Mouse (Mus musculus) lung, embryonic 16.5 days (tissue): Measurements from ENCODE around the gene 2010111I01Rik. TPM values are rescaled to one million over a fixed set of nuclear protein-coding genes. Genes with fewer than 3 reads are reported as not detected.

Source experiments
- ATAC-seq: fragments of 200-750 bp; cut with Nextera tagmentation; 2 replicates; pipeline ENCODE4 v1.8.0; 2017; ENCODE audit warnings: low read depth, mild to moderate bottlenecking, moderate library complexity
- H3K27ac ChIP-seq: fragments of 300-500 bp; sonication (generic); 2 replicates; pipeline ENCODE4 v1.5.1; 2014; ENCODE audit warnings: mild to moderate bottlenecking, control low read depth, low read length
- H3K27me3 ChIP-seq: fragments of 300-500 bp; sonication (generic); 2 replicates; pipeline ENCODE4 v1.6.1; 2014; ENCODE audit warnings: low read depth, low read length, mixed read lengths; ENCODE audit not compliant: control insufficient read depth, insufficient read depth
- H3K36me3 ChIP-seq: fragments of 300-500 bp; sonication (generic); 2 replicates; pipeline ENCODE4 v1.6.1; 2014; ENCODE audit warnings: low read length; ENCODE audit not compliant: control insufficient read depth, insufficient read depth
- H3K4me1 ChIP-seq: fragments of 300-500 bp; sonication (generic); replicated peaks from 2 replicates; pipeline ENCODE4 v1.6.1; 2014; ENCODE audit warnings: low read length, mixed read lengths; ENCODE audit not compliant: control insufficient read depth, insufficient read depth
- H3K4me2 ChIP-seq: fragments of 300-500 bp; sonication (generic); 2 replicates; pipeline ENCODE4 v1.6.1; 2014; ENCODE audit warnings: low read depth, low read length, control low read depth
- H3K4me3 ChIP-seq: fragments of 300-500 bp; sonication (generic); 2 replicates; pipeline ENCODE4 v1.5.1; 2014; ENCODE audit warnings: mild to moderate bottlenecking, low read length, control low read depth
- H3K9ac ChIP-seq: fragments of 300-500 bp; sonication (generic); 2 replicates; pipeline ENCODE4 v1.6.1; 2014; ENCODE audit warnings: low read length, control low read depth
- H3K9me3 ChIP-seq: fragments of 300-500 bp; sonication (generic); 2 replicates; pipeline ENCODE4 v1.6.1; 2016; ENCODE audit warnings: low read length; ENCODE audit not compliant: control insufficient read depth
- WGBS: fragments of 180-500 bp; shearing (Covaris S2); extraction: QIAGEN DNeasy Blood & Tissue Kit; methylation state at CpG from one replicate; pipeline ENCODE4 v1.1.7; 2014; 5-methylcytosine and 5-hydroxymethylcytosine counted together
- polyA plus RNA-seq: library from polyadenylated mRNA; unstranded; fragments of >200 nt; fragmentation: Nextera tagmentation; extraction: Ambion mirVana; gene quantifications from 2 replicates; pipeline ENCODE4 v1.2.1, GENCODE M21; 2015

The 2010111I01Rik gene
- polyA plus RNA-seq, 1 experiment from 2014 or later, result 129 TPM

DNA sequence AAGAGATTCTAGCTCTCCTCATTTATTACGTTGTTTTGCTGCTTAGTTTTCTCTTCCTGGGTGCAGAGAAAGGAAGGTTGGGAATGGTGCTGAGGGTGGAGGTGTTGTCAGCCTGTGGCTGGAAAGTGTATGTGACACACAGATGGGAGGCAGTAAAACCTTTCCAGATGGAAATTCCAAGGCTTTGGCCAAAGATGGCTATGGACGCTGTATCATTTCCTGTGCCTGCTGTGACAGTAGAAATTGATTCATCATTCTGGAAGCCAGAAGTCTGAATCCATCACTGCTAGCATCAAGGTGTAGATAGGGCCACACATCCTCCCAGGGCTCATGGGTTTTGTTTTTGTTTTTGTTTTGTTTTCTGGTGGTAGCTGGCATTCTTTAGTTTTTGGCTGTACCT, 141.9 kb downstream of the 2010111I01Rik start:
- ATAC-seq, result no peak
- WGBS, result 49% methylated on average over 2 of the region's 2 CpGs
- no peaks in the 10 kb centered on the region for H3K27me3 ChIP-seq
- H3K4me1 ChIP-seq, result peaks cover 32% of the 10 kb centered on the region
- no peaks in the 10 kb centered on the region for H3K9me3 ChIP-seq
- no peak overlapping the region for H3K4me2 ChIP-seq
- H3K36me3 ChIP-seq, result no peaks in the 10 kb centered on the region
- H3K9ac ChIP-seq, result no peak overlapping the region
- no peak overlapping the region for H3K27ac ChIP-seq
- H3K4me3 ChIP-seq, result no peak overlapping the region

DNA sequence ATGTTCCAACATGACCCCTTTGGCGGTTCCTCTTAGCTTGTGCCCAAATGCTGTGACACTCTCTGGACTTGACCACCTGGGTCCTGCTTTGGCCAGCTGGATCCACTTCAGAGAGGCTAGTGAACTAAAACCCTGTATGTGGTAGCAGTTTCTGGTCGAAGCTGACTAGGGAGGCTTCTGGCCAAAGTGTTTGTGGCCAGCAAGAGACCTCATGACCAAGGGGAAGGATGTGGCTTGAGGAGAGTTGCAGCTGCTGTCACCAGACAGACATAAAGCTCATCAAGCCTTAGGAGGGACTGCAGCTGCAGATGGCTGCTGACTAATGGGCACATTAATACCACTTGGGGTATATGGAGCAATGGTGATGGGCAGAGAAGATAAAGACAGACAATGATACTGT, 143.9 kb downstream of the 2010111I01Rik start:
- Histone ChIP-seq H3K27me3 (no peaks in the 10 kb centered on the region), H3K27ac (peak overlapping the region; percentile 71), H3K4me3 (no peak overlapping the region), H3K36me3 (no peaks in the 10 kb centered on the region), H3K4me2 (no peak overlapping the region), H3K9ac (0 out of 2 replicates have a peak overlapping the region, but pooled peaks have one; percentile 4), H3K4me1 (peaks cover 36% of the 10 kb centered on the region), H3K9me3 (no peaks in the 10 kb centered on the region)
- 36% methylated on average over 2 of the region's 2 CpGs for WGBS
- peak; percentile 60 for ATAC-seq

DNA sequence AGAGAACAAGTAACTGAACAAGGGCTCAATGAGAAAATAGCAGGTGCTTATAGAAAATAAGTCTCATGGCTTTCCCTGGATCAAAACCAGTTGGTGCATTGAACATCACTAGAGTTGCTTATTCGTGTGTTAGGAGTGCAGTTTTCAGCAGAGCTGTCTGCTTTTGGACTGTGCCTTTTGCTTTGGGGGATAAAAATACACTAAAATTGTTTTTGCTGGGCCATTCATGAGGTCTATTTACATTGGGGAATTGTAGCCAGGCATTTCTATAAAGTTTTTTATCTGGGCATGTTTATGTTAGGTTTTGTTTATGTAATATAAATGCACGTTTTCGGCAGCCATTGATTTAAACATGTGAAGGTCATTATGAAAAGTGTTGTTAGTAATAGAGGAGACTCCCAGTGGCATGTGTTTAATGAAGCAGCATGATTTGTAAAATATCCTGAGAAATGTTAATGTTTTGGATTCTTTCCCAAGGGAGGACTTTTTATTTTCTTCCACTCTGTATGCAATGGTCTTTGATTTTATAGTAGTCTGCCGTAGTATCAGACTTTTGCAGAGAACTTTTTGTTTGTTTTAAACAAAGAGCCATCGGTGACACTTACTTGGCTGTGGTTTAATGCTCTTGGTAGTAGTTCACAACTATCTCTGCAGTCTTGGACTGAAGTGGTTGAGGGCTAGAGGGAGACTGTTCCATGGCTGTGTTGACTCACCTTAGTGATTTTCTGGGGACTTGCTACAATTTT, 146.8 kb downstream of the 2010111I01Rik start:
- no peak overlapping the region for H3K4me3 ChIP-seq
- H3K27ac ChIP-seq, result peak overlapping the region; percentile 93
- 24% methylated on average over 5 of the region's 5 CpGs for WGBS
- no peaks in the 10 kb centered on the region for H3K36me3 ChIP-seq
- no peak overlapping the region for H3K4me2 ChIP-seq
- no peak overlapping the region for H3K9ac ChIP-seq
- H3K27me3 ChIP-seq, result no peaks in the 10 kb centered on the region
- peaks cover 55% of the 10 kb centered on the region for H3K4me1 ChIP-seq
- no peaks in the 10 kb centered on the region for H3K9me3 ChIP-seq
- ATAC-seq, result peak; percentile 63

DNA sequence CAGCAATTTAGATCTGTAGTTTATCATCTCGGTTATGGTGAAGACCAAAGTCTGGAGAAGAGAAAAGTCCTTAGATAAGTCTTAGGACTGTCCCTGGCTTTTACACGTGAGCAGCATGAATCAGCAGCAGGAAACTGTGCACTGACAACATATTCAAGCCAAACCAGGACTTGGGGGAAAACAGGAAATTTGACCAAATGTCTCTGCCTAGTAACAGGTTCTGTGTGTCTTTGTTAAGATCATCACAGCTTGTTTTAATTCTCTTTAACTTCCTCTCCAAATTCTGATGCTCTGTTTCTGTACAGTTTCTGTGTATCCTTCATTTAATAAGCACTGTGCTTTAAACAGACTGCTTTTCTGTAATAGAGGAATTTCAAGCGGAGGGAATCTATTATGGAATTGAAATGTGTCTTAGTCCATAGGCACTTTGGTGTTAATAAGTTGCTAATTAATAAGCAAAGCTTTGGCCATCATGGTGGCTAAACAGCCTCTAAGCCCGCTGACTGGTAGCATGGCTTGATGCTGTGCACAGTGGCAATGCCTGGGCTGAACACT, 147.4 kb downstream of the 2010111I01Rik start:
- H3K27me3 ChIP-seq, result no peaks in the 10 kb centered on the region
- WGBS, result 44% methylated on average over 4 of the region's 4 CpGs
- H3K9ac ChIP-seq, result no peak overlapping the region
- no peak overlapping the region for H3K4me2 ChIP-seq
- H3K36me3 ChIP-seq, result no peaks in the 10 kb centered on the region
- no peak overlapping the region for H3K4me3 ChIP-seq
- peaks cover 55% of the 10 kb centered on the region for H3K4me1 ChIP-seq
- no peaks in the 10 kb centered on the region for H3K9me3 ChIP-seq
- ATAC-seq, result 0 out of 2 replicates have a peak, but pooled peaks have one; percentile 8
- peak overlapping the region; percentile 86 for H3K27ac ChIP-seq

DNA sequence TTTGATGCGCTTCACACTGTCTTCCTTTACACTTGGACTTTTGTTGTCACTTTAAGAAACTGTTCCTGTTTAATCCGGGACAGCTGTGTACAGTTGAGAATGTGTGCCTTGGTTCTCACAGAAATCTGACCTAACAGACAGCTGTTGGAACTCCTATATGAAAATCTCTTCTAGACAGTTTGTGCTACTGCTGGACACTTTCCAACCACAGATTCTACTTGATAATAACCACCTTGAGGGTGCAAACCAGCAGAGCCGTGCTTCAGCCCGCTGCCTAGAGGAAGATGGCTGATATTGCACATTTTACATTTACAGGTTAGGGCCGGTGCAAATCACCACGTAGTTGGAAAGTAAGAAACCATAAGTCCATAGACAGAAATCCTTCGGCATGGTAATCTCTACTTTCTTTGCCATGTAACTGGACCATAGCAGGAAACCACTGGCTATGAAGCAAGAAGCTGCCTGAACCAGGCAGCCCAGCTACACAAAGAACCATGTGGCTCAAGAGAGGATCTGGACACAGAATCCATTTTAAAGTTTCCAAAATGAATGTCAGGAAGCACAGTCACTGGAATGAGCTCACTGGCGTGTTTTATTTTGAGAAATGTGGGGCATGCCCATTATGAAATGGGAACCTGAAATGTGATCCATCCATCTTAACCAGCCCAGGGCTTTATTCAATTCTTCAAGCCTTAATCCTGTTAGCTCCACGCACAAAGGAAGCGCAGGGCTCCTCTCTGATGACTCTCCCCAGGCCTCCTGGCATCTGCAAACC, 148.1 kb downstream of the 2010111I01Rik start:
- Histone ChIP-seq H3K4me3 (no peak overlapping the region), H3K4me1 (peaks cover 55% of the 10 kb centered on the region), H3K27me3 (no peaks in the 10 kb centered on the region), H3K36me3 (no peaks in the 10 kb centered on the region), H3K9ac (peak overlapping the region; percentile 18; the same call in 1 of the 2 replicates), H3K27ac (peak overlapping the region; percentile 86), H3K4me2 (no peak overlapping the region), H3K9me3 (no peaks in the 10 kb centered on the region)
- no peak for ATAC-seq
- 52% methylated on average over 10 of the region's 10 CpGs for WGBS

DNA sequence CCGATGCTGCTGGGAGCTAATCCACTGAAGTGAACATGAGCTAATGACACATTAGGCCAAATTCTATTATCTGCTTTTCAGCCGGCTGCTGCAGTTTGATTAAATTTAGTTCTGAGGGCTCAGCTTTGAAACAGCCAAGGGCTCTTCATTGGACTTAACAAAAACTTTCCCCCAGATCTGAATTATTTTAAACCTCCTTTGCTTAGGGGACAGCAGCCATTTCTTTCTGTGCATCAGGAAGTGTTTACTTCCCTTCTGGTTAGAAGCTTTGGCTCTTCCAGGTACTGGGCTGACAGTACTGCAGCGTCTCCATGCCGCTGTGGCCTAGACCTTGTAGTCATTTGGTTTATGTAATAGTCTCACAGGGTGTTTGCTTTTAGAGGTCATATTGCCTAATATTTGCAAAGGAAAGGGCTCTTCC, 149.2 kb downstream of the 2010111I01Rik start:
- no peaks in the 10 kb centered on the region for H3K36me3 ChIP-seq
- H3K4me1 ChIP-seq, result peaks cover 53% of the 10 kb centered on the region
- H3K27ac ChIP-seq, result peak overlapping the region; percentile 15
- H3K9ac ChIP-seq, result no peak overlapping the region
- H3K27me3 ChIP-seq, result no peaks in the 10 kb centered on the region
- H3K9me3 ChIP-seq, result no peaks in the 10 kb centered on the region
- no peak for ATAC-seq
- 53% methylated on average over 4 of the region's 4 CpGs for WGBS
- no peak overlapping the region for H3K4me2 ChIP-seq
- no peak overlapping the region for H3K4me3 ChIP-seq

DNA sequence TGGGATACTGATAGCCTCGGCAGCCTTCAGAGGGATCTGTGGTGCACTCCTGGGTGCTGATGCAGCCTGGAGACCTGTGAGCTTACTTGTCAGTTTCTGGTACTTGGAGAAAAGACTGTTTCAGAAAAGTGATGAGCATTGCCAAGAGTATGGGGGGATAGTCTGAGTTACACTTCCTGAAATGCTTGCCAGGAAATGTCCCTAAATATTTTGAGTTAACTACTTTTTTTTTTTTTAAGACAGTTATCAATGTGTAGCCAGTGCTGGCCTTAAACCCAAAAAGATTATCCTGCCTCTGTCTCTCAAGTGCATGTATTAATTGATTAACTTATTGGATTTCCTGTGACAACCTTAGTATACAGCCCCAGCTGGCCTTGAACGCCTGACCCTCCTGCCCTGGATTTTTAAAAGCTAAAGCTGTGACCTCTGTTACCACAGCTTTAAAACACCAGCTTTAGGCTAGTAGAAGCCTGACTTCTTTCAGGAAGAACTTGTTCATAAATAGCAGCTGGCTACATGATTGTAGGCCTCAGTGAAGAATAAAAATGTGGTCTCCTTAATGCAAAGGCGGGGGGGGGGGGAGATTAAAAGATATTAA, 150.6 kb downstream of the 2010111I01Rik start:
- no peak overlapping the region for H3K4me3 ChIP-seq
- ATAC-seq, result no peak
- H3K9ac ChIP-seq, result no peak overlapping the region
- H3K27me3 ChIP-seq, result no peaks in the 10 kb centered on the region
- H3K9me3 ChIP-seq, result no peaks in the 10 kb centered on the region
- H3K36me3 ChIP-seq, result no peaks in the 10 kb centered on the region
- WGBS, result 62% methylated on average over 3 of the region's 3 CpGs
- peaks cover 52% of the 10 kb centered on the region for H3K4me1 ChIP-seq
- H3K4me2 ChIP-seq, result no peak overlapping the region
- H3K27ac ChIP-seq, result peak overlapping the region; percentile 77

DNA sequence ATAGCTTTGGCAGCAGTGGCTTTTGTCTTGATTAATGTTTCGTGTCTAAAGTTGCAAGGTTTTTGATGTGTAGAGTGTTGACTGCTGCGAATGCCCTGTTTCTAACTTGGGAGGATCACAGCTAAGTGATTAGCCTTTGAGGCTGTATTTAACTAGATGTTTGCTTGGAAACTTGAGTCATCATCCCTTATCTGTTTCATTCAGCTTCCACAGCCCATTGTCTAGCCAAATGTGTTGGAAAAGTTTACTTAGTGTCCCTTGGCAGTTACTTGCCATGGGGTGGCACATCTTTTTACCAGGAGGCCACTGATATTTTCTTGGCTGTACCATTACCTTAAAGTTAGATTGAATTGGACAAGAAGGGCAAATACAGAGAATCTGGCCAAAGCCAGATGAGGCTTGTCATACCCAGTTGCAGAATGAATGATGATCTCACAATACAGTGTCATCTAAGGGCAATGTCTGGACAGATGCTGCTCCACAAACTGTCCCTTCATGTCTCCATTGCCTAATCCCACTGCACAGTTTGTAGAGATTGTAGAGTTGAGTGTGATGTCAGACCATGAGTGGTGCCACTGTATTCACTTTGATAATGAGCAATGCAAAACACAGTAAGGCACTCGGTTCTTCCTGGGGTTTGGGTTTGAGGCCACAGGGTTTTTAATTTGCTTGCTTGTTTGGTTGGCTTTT, 152.9 kb downstream of the 2010111I01Rik start:
- Histone ChIP-seq H3K9me3 (no peaks in the 10 kb centered on the region), H3K36me3 (no peaks in the 10 kb centered on the region), H3K4me3 (no peak overlapping the region), H3K27ac (peak overlapping the region; percentile 38), H3K4me1 (peaks cover 36% of the 10 kb centered on the region), H3K27me3 (no peaks in the 10 kb centered on the region), H3K9ac (no peak overlapping the region), H3K4me2 (no peak overlapping the region)
- peak; percentile 77 for ATAC-seq
- 29% methylated on average over 3 of the region's 3 CpGs for WGBS
